Mouse (Mus musculus): ENCODE measurements around the gene Gfi1b. TPM values are rescaled to one million over a fixed set of nuclear protein-coding genes. Genes with fewer than 3 reads are reported as not detected.
A peak's percentile ranks its signal among the peaks of the same experiment; 100 is the strongest.

Gfi1b gene
- total RNA-seq, 2 experiments from 2014 or later, result 10.3 to 28.3 TPM

- peak; percentile 55 for ATAC-seq (replicated peaks; ENCODE audit: poor library complexity)
Measured at GRCm38 (mm10) chr2:28601720-28602590, 19.8 kb downstream of the Gfi1b start.

- ATAC-seq (replicated peaks; ENCODE audit: poor library complexity), result no peak
Measured at GRCm38 (mm10) chr2:28599569-28599900, 22.2 kb downstream of the Gfi1b start.

- ATAC-seq (replicated peaks; ENCODE audit: poor library complexity), result no peak
Measured at GRCm38 (mm10) chr2:28598692-28599568, 22.9 kb downstream of the Gfi1b start.

GRCm38 (mm10) chr2:28597733-28598547, 23.8 kb downstream of the Gfi1b start:
- ATAC-seq (replicated peaks; ENCODE audit: poor library complexity), result peak; percentile 59

- peak; percentile 12; the same call in 1 of the 2 replicates for ATAC-seq (replicated peaks; ENCODE audit: poor library complexity)
Measured at GRCm38 (mm10) chr2:28596998-28597397, 24.8 kb downstream of the Gfi1b start.

- peak; percentile 42 for ATAC-seq (replicated peaks; ENCODE audit: poor library complexity)
Measured at GRCm38 (mm10) chr2:28596021-28596420, 25.8 kb downstream of the Gfi1b start.

- peak; percentile 69 for ATAC-seq (replicated peaks; ENCODE audit: poor library complexity)
Measured at GRCm38 (mm10) chr2:28592809-28593208, 29.0 kb downstream of the Gfi1b start.

- ATAC-seq (replicated peaks; ENCODE audit: poor library complexity), result peak; percentile 31; the same call in 1 of the 2 replicates
Measured at GRCm38 (mm10) chr2:28591479-28591878, 30.3 kb downstream of the Gfi1b start.

- ATAC-seq (replicated peaks; ENCODE audit: poor library complexity), result no peak
Measured at GRCm38 (mm10) chr2:28588574-28588973, 33.2 kb downstream of the Gfi1b start.

- ATAC-seq (replicated peaks; ENCODE audit: poor library complexity), result no peak
Measured at GRCm38 (mm10) chr2:28585730-28586129, 36.1 kb downstream of the Gfi1b start.

- ATAC-seq (replicated peaks; ENCODE audit: poor library complexity), result peak; percentile 86
Measured at GRCm38 (mm10) chr2:28585043-28585571, 36.7 kb downstream of the Gfi1b start.

GRCm38 (mm10) chr2:28583651-28584050, 38.1 kb downstream of the Gfi1b start, which contains the start of gene Gtf3c5:
Gtf3c5 (minus strand) TSS chr2:28583751.
- no peak for ATAC-seq (replicated peaks; ENCODE audit: poor library complexity)

GRCm38 (mm10) chr2:28582647-28583353, 39.0 kb downstream of the Gfi1b start:
- peak; percentile 90 for ATAC-seq (replicated peaks; ENCODE audit: poor library complexity)

GRCm38 (mm10) chr2:28578003-28578402, 43.8 kb downstream of the Gfi1b start:
- ATAC-seq (replicated peaks; ENCODE audit: poor library complexity), result peak; percentile 67

- ATAC-seq (replicated peaks; ENCODE audit: poor library complexity), result no peak
Measured at GRCm38 (mm10) chr2:28576815-28577214, 45.0 kb downstream of the Gfi1b start.

- no peak for ATAC-seq (replicated peaks; ENCODE audit: poor library complexity)
Measured at GRCm38 (mm10) chr2:28575341-28575740, 46.4 kb downstream of the Gfi1b start.

GRCm38 (mm10) chr2:28569903-28570302, 51.9 kb downstream of the Gfi1b start:
- ATAC-seq (replicated peaks; ENCODE audit: poor library complexity), result no peak

- ATAC-seq (replicated peaks; ENCODE audit: poor library complexity), result no peak
Measured at GRCm38 (mm10) chr2:28566545-28566944, 55.2 kb downstream of the Gfi1b start.

- no peak for ATAC-seq (replicated peaks; ENCODE audit: poor library complexity)
Measured at GRCm38 (mm10) chr2:28564380-28564779, 57.4 kb downstream of the Gfi1b start.

- ATAC-seq (replicated peaks; ENCODE audit: poor library complexity), result no peak
Measured at GRCm38 (mm10) chr2:28563830-28564229, 58.0 kb downstream of the Gfi1b start.

All from megakaryocyte progenitor cell, adult 5-6 weeks (primary cell).